Mouse (Mus musculus): ENCODE measurements at regions not wholly inside any gene's neighbourhood (a gene's known extent, or its start where the extent isn't known, plus 50 kb on each side); places are given as distances from the start of the nearest gene placed in this dataset.

GRCm38 (mm10) chrX:42401091-42401490, 88.4 kb upstream of the Tex13c2 start:
- ATAC-seq (ENCODE audit: extremely low read depth, insufficient number of reproducible peaks, low FRiP score, poor library complexity, severe bottlenecking): no peak

GRCm38 (mm10) chrX:42401564-42402334, 87.7 kb upstream of the Tex13c2 start:
- no peak for ATAC-seq (ENCODE audit: extremely low read depth, insufficient number of reproducible peaks, low FRiP score, poor library complexity, severe bottlenecking)

DNA sequence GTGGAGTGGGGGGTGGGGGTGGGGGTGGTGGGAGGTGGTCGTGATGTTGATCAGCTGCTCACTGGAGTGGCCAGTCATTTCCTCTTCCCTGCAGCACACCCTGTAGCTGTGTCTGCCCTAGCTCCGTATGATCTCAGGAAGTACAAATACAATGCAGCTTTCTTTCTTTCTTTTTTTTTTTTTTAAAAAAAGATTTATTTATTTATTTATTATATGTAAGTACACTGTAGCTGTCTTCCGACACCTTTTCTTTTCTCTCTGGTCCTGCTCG, 87.2 kb upstream of the Tex13c2 start:
- ATAC-seq (ENCODE audit: extremely low read depth, insufficient number of reproducible peaks, low FRiP score, poor library complexity, severe bottlenecking): no peak

GRCm38 (mm10) chrX:42431851-42432635, 57.4 kb upstream of the Tex13c2 start:
- no peak for ATAC-seq (ENCODE audit: extremely low read depth, insufficient number of reproducible peaks, low FRiP score, poor library complexity, severe bottlenecking)
